In the genomic region with DNA sequence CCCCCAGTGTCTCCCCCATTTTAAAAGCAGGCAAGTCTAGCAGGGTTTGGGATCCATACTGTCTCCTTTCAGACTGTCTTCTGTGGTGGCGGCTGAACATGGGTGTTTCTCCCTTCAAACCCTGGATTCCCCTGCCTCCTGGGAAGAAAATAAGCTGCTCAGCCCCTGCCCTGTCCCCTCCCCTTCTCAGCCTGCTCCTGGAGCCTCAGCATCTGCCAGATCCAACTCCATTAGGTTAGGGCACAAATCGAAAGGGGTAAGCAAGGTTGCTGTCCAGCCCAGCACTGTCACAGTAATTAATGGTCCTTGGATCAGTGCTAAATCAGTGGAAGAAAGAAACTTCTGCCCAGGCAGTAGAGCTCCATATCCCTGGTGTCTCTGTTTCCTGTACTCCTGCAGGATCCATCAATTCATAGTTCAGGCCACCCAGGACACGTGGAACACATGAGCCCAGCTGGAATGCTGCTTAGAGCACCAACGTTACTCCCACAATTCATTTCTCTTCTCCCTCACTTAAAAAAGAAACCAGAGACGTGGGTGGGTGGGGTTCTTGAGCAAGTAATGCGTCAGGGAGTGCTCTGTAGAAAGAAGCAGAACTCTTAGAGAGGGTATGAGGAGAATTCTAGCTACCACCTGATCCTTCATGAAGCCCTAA, we compare ENCODE assay signal across 13 mouse cellular contexts.
DNase-seq lines count a peak whose midpoint lies in the region; ATAC-seq and TF ChIP-seq lines count a peak whose summit lies in the region.
"Had no signal": no experiment of that assay in that cellular context is flagged by ENCODE, and none has a peak within 500 bp of the region (broad histone marks: within the 10 kb centered on the region; RNA-seq: fewer than 3 reads in every experiment).

No protein-coding gene starts in this region.

- no peak overlapping the region for H3K4me3 ChIP-seq in intestine, embryonic 15.5 days (replicated peaks)
- no peak overlapping the region for H3K4me3 ChIP-seq in intestine, postnatal 0 days (ENCODE audit: low read depth, low read length)
- no peak overlapping the region for H3K4me3 ChIP-seq in liver, postnatal 0 days (ENCODE audit: low read depth, low read length)

- WGBS in intestine, embryonic 15.5 days: 18% methylated on average over 6 of the region's 6 CpGs
- WGBS in intestine, postnatal 0 days: 40% methylated on average over 6 of the region's 6 CpGs
- WGBS in liver, postnatal 0 days (ENCODE audit: insufficient replicate concordance): 50% methylated on average over 6 of the region's 6 CpGs

- no peak for ATAC-seq in intestine, embryonic 15.5 days
- ATAC-seq in intestine, postnatal 0 days: no peak
- no peak for ATAC-seq in liver, postnatal 0 days
- ATAC-seq: activated CD4-positive, CD25-positive, alpha-beta regulatory T cell, adult 4 months had no signal

- DNase-seq in cerebellum, postnatal 10 days: peak; percentile 47 to 63
- no peak for DNase-seq in cerebellum, postnatal 4 days (ENCODE audit: low spot score in 2 of 2)
- peak; percentile 15 for DNase-seq in right cerebral cortex, postnatal 25 days
- DNase-seq in right cerebral cortex, postnatal 14 days: no peak
- peak; percentile 6 for DNase-seq in yolk sac, embryonic 10.5 days (ENCODE audit: low spot score)
- DNase-seq in liver, postnatal 0 days: no peak
- DNase-seq: heart, adult 18-20 months; kidney, postnatal 10 days had no signal

- H3K9ac ChIP-seq in intestine, embryonic 15.5 days: no peak overlapping the region
- H3K9ac ChIP-seq in intestine, postnatal 0 days (ENCODE audit: low read depth, low read length): no peak overlapping the region
- no peak overlapping the region for H3K9ac ChIP-seq in liver, postnatal 0 days (replicated peaks)

- H3K27ac ChIP-seq in intestine, embryonic 15.5 days: no peak overlapping the region
- H3K27ac ChIP-seq in intestine, postnatal 0 days (ENCODE audit: low read depth, low read length): no peak overlapping the region
- H3K27ac ChIP-seq in liver, postnatal 0 days (ENCODE audit: low read depth): no peak overlapping the region

- H3K36me3 ChIP-seq in intestine, embryonic 15.5 days: no peaks in the 10 kb centered on the region
- no peaks in the 10 kb centered on the region for H3K36me3 ChIP-seq in intestine, postnatal 0 days (ENCODE audit: control insufficient read depth, insufficient read depth)
- no peaks in the 10 kb centered on the region for H3K36me3 ChIP-seq in liver, postnatal 0 days (replicated peaks; ENCODE audit: insufficient read depth, low read length)
- H3K36me3 ChIP-seq: G1E had no signal

- H3K4me1 ChIP-seq in intestine, embryonic 15.5 days (replicated peaks): peaks cover 9% of the 10 kb centered on the region; the same call in 1 of the 2 replicates
- H3K4me1 ChIP-seq in intestine, postnatal 0 days (replicated peaks; ENCODE audit: control insufficient read depth, insufficient read depth, low read length): no peaks in the 10 kb centered on the region
- H3K4me1 ChIP-seq in liver, postnatal 0 days (ENCODE audit: insufficient read depth): no peaks in the 10 kb centered on the region

- H3K27me3 ChIP-seq in intestine, embryonic 15.5 days (replicated peaks): no peaks in the 10 kb centered on the region
- H3K27me3 ChIP-seq in intestine, postnatal 0 days (replicated peaks; ENCODE audit: control insufficient read depth, insufficient read depth, low read length): 0 out of 2 replicates have a peak, but pooled peaks cover 2% of the 10 kb centered on the region
- no peaks in the 10 kb centered on the region for H3K27me3 ChIP-seq in liver, postnatal 0 days (ENCODE audit: insufficient read depth, low read length)

- no peaks in the 10 kb centered on the region for H3K9me3 ChIP-seq in intestine, embryonic 15.5 days
- H3K9me3 ChIP-seq in intestine, postnatal 0 days (ENCODE audit: control insufficient read depth): no peaks in the 10 kb centered on the region
- H3K9me3 ChIP-seq in liver, postnatal 0 days (ENCODE audit: low read length): no peaks in the 10 kb centered on the region
- H3K9me3 ChIP-seq: G1E had no signal

- TF ChIP-seq EP300 in liver, postnatal 0 days (IDR thresholded peaks at IDR 0.05; ENCODE audit: low read depth): no peak

- TF ChIP-seq CTCF in intestine, postnatal 0 days (IDR thresholded peaks at IDR 0.05; ENCODE audit: low read depth): no peak
- TF ChIP-seq CTCF in liver, postnatal 0 days (IDR thresholded peaks at IDR 0.05; ENCODE audit: low read depth): no peak

- H3K4me2 ChIP-seq in intestine, embryonic 15.5 days (replicated peaks): 0 out of 2 replicates have a peak overlapping the region, but pooled peaks have one; percentile 4
- no peak overlapping the region for H3K4me2 ChIP-seq in intestine, postnatal 0 days (replicated peaks; ENCODE audit: low read depth)
- no peak overlapping the region for H3K4me2 ChIP-seq in liver, postnatal 0 days (ENCODE audit: low read depth, low read length)
- H3K4me2 ChIP-seq: liver, embryonic 11.5 days had no signal

Comparison
In these comparisons a context has a peak if more than half of its experiments do, and no peak if none do; other contexts are left out.
1. DNase-seq: peak in cerebellum, postnatal 10 days (2 of 2), right cerebral cortex, postnatal 25 days (single experiment) and yolk sac, embryonic 10.5 days (single experiment); none in cerebellum, postnatal 4 days (0 of 2), right cerebral cortex, postnatal 14 days (single experiment) and liver, postnatal 0 days (single experiment).